Mouse (Mus musculus) kidney, postnatal 25 days (tissue): ENCODE measurements at regions not wholly inside any gene's neighbourhood (a gene's known extent, or its start where the extent isn't known, plus 50 kb on each side); places are given as distances from the start of the nearest gene placed in this dataset.

ENCODE experiments used
- DNase-seq, 2 experiments: peaks; one replicate each; pipeline ENCODE4 v3.0.0; 2021; ENCODE audit warnings: mixed read lengths in 2 of 2

DNA sequence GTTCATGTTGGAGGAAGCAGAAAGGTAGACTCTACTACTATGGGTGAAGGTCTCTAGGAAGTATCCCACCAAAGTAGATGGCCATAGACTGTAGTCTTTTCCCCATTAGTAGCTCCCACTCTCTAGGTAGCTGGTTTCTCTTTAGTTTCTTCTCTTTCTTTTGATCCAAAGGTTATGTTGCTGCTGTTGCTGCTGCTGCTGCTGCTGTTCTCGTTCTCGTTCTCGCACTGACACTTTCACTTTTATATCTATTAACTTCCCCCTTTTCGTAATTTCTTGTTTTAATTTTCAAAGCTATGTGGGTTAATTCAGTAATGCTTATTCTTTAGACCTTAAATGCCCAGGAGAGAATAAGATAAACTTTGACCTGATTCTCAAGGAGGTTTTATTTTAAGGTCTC, 58.3 kb downstream of the Tmem100 start:
- no peak for DNase-seq

DNA sequence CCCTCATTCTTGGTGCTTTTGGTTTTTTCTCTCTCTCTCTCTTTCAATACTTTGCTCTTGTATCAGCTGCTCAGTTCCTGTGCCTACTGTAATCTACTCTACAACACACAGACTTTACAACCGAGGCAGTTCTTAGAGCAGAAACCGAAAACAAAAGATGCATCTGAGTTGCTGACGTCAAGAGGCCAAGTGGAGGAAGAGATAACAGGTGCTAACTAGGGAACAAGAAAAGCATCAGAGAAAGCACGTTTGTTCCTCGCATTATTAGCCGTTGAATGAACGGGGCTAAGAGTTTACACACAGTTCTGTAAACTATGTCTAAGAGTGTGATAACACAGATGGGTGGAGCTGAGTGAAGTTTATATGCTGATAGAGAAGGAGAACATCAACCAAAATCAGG, 63.9 kb downstream of the Tmem100 start:
- DNase-seq: no peak

DNA sequence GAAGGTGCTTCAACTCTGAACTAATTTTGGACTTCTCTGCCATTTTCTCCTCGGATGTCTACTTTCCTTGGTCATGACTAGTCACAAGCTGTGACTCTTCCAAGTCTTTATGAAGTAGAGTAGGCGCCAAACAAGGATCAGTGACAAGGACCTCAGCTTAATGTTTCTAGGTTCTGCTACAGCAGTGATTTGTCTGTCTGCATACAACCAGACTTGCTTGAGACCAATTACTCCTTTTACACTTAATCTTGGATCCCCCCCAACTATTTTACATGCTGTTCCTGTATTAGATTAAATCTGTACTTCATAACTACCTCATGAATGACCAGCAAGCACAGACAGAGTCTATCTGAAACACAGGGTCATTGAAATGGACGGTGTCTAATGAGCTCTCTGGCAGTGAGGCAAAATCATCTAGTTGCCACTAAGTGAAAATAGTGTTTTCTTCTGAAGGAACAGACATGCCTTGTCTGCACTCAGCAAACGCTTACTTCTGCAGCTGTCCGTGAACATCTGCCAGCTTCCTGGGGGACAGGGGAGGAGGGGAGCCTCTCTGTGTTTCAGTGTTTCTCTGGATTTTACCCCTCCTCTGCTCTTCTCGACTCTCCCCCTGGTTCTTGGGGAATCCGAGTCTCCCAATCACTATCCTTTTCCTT, 64.7 kb downstream of the Tmem100 start:
- no peak for DNase-seq

DNA sequence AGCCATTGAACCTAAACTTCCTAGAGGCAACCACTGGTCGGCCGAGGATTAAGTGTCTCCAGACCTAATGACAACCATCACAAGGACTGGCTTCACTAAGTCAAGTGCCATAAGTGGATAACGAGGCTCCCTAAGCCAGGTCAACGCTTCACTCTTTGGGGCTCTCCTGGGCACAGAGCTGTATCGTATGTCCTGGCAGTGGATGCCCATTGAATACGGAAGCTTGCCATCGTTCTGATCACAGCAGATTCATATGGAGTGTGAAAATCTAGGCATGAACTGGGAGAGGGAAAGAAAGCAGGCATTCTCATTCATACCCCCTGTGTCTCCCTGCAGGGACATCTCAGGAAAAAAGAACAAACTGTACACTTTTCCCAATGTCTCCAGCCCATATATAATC, 68.3 kb downstream of the Tmem100 start:
- DNase-seq: no peak

DNA sequence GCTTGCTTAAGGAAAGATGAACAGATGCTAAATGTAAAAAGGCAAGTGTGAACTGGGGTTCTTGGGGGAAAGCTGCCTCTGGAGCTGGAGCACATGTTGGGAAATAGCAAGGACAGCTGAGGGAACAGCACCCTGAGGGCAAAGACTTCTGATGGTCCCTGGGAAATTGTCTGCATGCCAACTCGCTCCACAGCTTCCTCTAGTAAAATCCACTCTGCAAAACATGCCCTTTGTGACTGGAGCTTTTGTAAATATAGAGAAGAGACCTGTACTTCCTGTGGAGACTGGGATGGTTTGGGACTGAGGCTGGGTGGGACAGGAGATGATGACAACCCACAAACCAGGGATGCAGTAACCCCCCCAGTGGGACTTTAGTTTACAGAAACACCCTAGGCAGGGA, 69.0 kb downstream of the Tmem100 start:
- DNase-seq: peak; percentile 27 to 53

DNA sequence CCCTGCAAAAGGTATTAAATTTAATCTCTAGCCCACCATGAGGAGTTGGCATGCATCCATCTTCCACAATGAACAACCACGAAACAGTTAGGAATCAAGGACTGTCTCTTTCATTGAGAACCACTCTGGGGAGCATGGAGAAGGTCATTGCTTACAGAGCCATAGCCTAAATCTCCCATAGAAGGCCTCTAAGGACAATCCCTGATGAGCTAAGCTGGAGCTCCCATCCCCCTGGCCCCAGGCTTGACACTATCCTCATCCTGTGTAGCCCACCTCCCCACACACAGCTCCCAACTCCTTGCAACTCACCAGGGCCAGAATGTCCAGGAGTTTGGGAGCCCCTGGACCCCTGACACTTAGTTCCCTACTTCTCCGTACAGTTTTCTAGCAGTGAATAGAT, 70.0 kb downstream of the Tmem100 start:
- no peak for DNase-seq

DNA sequence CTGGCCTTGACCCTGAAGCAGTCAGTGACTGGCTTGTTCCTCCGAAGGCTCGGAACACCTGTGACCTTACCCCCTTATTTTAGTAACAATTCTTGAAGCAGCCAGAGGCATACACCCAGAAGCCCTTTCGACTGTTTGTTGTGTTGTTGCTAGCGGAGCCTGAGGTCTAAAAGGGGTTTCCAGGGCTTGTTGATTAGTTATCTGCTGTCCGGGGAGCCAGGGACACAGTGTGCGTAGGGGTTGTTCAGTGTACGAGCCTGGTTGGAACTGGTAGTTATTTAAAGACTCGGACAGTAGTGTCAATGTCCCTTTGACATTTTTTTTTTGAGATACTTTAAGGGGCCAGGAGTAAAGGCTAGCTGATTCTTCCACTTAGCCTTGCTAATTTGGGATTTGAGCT, 71.1 kb downstream of the Tmem100 start:
- DNase-seq: peak in 1 of 2 experiments; percentile 43

DNA sequence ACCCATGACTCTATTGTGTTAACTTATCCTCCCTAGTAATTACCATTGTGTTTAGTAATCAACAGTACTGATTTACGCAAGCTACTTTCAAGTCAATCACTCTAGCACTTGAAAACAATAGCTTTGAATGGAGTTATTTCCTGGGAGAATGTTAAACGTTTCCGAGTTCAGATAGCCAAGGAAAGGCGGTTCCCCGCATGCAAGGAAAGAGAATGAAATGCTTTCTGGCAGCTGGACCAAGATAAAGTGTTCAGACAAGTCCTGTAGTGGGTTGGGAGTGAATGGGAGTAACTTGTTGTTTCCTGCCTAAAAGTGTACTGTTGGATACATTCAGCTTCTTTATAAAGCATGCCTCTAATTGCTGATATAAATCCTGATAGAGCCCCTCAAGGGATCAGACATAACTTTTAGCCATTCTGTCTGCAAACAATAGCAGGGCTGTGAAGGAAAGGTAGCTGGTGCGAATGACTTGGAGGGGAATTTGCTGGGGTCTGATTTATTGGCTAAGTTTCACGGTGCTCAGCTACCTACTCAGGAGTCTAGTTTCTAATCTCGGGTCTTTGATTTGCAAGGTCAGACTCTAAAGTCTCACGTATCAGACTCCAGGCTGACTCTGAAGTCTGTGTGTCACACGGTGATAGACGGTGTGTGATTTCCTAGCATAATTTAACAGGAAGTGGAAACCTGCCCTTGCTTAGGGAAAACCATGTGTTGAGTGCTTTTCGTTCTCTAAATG, 76.1 kb downstream of the Tmem100 start:
- DNase-seq: no peak

DNA sequence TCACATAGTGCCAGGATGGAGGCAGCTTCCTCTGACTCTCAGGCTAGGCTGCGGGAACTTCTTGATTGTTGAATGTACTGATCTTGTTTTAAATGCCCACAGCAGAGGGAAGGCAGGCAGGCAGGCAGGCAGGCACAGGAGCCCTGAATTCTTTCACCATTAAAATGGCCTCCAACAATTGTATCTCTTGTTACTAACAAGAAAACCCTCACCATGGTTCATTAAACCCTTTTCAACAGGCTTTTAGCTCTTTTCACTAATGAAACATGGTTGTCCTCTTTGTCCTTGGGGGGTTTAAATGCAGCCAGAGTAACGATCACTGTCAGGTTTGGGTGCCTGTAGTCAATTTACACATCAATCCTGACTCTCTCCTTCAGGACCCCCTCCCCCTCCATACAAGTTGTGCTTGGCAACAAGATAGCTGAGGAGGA, 77.8 kb upstream of the Gm45716 start:
- DNase-seq: no peak

DNA sequence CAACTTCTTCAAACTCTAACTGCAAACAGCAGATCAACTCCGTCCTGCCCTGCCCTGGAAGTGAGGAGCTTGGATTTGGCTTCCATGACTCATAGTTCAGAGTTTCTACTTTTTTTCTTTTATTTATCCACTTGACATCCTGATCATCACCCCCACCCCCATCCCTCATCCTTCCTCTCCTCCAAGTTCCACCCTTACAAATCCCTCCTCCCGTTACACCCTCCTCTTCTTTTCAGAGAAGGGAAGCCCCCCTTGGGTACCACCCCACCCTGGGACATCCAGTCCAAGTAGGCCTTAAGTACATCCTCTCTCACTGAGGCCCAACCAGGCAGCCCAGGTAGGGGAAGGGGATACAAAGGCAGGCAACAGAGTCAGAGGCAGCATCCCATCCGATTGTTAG, 77.3 kb upstream of the Gm45716 start:
- DNase-seq: no peak

DNA sequence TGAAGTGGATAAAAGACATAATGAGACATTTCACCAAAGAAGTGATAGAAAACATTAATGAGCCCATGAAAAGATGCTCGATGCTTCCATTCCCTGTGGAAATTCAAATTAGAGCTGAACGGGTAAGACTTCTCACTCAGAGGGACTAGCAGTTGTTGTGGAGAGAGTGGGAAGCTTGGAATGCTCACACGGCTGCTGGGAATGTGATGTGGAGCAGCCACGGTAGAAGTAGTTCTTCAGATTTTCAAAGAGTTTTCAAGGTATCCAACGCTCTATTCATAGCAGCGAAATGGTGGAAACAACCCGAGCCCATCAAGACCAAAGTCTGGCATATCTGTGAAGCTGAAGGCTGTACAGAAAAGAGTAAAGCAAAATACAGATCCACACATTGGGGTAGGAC, 75.3 kb upstream of the Gm45716 start:
- DNase-seq: no peak

DNA sequence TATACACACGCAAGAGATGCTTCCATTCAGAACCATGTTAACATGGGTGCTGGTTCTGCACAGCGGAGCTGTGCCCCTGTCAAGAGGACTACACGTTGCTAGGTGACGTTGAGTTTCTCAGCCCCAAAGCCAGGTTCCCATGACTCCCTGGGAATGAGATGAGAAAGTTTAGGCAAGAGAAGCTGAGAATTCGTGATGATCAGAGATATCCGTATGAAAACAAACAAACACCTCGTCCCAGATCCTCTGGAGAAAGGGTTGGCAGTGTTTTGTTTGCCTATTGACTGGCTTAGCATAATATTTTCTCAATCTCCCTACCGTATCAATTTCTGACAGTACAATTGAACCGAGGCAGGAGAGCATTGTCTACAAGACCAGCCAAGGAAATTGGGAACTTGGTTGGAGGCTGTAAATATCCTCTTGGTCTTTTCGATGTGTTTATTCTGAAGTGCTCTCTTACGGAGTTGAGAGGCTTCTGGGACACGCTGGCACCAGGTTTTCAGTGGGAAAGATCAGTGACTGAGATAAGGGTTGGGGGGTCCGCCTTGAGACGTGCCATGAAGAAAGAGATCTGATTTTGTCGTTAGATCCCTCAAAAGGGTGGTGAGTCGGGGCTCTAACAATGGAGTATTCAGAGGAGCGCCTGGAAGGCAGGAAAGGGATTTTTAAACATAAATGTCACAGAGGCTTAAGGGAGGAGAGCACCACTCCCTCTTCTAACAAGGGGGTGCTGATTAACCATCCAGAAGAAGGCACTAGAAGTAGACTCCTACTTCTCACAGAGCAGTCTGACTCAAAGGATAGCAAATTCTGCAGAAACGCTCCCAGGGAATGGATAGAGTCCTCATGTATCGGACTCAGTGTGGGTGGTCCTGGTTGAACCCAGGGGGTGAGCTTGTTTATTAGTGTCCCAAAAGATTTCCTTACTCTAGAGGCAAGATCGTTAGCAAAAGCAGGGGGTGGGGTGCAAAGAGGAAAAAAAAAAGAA, 70.5 kb upstream of the Gm45716 start:
- no peak for DNase-seq

DNA sequence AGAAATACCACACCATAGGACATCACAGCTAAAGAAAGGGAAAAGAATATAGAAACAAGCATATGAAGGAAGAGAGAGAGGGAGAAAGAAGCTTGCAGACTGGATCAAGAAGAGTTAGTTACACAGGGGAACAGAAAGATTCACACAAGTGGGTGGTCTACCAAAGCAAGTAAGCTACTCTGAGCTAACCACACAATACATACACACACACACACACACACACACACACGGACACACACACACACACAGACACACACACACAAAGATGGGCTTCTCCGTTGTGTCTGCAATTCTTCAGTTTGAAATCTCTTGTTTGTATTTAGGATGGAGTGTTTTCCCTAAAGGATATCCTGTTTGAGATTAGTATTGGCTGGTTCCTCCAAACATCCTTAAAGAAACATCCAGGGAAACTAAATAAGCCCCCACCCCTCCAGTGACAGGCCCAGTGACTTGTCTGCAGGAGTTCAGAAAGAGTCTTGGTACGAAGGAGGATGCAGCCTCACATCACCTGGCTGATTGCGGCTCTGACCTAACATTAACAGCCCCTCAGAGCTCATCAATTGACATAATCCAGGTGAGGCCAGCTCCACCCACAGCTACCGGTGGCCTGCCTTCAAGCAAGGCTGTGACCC, 69.7 kb upstream of the Gm45716 start:
- DNase-seq: no peak

DNA sequence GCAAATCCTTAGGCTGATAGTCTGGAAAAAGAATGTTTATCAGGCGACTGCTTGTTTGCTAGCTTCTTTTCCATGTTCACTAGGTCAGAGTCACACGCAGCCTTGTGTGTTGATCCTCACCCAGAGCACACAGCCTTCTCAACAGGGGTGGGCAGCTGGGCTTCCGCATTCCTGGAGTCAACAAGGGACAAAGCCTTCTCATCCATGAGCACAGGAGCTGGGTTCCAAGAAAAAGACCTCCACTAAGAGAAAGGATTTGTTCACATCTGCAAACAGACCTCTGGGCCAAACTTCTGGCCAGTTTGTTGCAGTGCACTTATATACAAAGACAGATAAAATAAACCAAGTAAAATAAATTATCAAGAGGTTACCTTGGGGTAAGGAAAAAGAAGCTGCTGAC, 65.6 kb upstream of the Gm45716 start:
- DNase-seq: peak in 1 of 2 experiments; percentile 7

DNA sequence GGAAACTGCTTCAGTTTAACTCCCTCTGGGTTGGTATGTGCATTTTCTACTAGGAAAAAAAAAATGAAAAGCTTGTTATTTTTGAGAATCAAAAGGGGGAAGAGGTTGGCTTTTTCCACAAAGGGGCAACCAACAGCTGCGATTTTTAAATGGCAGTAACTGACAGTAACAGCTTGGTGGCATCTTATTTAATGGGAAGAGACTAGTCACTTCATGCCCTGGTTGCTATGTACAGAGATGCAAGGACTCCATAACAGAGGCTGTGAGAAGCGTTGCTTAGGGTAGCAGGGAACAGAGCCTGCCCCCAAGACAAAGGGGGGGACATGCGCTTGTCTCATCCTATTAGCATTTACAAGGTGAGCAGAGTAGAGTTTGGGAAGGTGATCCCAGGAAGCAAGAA, 64.8 kb upstream of the Gm45716 start:
- DNase-seq: no peak

DNA sequence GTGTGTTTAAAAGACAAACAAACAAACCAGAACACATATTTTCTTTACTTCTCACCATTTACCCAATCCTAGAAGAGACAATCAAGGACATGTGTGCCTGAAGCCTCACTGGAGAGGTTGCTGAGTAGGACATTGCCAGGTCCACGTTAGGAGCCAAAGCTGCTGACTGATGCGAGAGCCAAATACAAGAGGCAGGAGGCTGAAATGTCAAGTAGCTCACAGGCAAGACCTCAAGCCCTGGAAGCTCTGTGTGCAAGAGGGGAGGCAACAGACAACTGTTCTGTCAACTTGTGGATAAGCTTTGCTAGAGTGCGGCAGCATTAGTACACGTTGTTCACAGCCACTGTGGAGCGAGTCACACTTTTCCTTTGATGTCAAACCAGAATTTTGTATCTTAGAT, 63.6 kb upstream of the Gm45716 start:
- no peak for DNase-seq

DNA sequence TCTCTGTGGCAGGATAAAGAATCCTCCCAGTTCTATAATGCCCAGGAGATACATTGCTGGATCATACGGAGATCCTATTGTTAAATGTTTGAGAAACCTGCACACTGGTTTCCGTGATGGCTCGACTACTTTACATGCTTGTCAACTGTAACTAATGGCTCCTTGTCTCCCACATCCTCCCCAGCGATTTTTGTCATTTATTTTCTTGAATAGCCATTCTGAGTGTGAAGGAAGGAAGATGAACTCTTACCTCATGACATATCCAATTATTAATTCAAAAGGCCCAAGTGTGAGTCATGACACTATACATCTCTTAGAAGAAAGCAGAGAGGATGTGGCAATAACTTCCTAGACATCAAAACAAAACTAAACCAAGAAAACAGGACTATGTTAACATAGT, 61.2 kb upstream of the Gm45716 start:
- DNase-seq: no peak

DNA sequence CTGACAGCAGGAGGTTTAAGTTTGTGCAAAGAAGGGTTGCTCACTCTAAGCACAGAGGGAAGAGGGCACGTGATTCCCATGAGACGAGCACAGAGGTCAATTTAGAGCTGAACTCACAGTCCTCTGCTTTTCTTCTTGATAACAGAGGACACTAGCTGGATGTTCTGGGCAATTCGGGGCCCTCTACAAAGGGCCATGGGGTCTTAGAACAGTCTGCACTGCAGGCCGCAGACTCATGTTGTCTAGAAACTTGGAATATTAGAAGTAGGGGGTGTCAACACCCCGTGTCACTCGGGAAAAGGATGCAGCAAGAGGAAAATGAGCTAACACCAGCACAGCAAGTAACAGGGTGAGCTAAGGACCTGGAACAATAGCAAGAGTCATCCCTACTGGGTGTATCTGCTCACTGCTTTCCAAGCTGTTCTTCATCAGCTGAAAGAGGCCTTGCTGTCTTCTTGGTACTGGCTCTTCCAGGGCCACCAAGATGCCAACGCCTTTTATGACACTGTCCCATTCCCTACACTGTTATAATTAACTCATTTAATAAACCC, 58.5 kb upstream of the Gm45716 start:
- DNase-seq: peak; percentile 3 to 57

DNA sequence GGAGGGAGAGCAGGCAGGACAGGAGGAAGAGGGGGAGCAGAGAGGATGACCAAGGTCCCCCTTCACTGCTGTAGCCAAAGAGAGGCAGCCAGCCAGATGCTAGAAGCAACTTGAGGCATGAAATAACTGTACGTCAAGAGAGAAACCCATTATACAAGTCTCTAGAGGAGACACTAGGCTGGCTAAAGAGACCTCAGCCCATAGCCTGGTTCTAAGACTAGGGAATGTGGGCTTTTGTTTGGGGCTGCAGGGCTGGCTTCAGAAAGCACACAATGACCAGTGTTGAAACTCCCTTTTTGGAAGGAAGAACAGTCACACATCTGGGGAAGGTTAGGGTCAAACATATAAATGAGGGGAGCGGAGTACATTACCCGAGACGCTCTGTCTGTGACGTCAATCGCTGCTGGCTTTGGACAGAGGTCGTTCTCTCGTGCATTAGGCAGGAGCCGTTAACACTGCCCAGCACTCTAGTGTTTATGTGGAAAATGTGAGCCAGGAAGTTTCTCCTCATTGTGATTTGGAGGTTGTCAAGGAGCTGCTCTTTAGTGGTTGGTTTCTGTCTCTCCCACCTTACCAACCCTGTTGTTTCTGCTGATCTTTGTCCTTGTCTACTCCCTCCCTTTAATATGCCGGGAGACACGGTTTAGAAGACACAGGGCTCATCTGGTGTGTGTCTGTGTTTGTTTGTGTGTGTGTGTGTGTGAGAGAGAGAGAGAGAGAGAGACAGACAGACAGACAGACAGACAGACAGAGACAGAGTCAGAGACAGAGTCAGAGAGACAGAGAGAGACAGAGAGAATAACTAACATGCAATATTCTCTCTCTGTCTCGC, 57.5 kb upstream of the Gm45716 start:
- peak; percentile 36 to 79 for DNase-seq

DNA sequence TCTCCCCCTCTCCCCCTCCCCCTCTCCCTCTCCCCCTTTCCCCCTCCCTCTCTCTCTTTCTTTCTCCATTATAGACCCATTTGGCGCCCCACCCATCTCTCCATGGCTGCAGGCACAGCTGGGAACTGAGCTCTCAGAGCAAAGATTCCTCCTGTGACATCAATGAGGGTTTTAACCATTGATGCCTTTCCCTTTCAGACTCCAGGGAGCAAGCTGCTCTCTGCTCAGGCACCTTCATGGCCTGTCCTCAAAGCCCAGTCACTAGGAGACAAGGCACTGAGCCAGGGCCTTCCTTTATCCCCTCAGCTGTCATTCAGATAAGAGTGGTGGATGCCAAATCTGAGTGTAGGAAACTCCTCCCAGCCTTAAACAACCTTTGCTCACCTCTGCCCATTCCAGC, 56.8 kb upstream of the Gm45716 start:
- DNase-seq: peak; percentile 36 to 52

DNA sequence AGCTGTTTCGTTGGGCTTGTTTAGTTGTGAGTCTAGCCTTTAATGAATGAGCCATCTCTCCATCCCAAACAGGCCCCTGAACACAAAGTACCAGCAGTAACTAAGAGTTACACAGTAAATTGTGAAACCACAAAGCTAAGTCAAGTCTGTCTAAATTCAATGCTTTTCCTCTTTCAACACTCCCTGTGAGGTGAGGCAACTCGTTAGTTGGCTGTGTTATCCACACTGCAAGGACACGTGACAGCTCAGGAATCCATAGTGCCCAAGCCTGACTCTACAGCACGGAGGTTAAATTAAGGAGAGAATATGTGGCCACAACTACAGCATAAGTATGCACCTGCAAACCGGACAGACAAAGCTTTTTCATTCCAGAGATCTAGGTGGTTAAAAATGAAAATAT, 54.9 kb upstream of the Gm45716 start:
- no peak for DNase-seq

DNA sequence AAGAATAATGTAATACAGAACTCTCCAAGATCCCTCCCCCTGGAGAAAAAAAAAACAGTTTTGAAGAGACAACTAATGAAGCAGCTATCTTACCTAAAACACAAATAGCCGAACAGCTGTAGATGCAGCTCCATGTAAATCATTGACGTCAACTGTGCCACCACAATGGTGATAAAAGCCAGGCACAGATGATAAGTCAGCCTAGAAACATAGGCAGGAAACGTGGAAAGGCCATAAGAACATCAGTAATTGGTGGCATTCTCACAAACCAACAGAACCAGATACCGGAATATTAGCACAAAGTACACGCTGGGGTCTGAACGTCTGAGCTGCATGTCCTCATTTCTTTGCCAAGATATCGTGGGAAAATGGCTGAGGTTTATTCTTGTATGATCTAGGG, 51.2 kb upstream of the Gm45716 start:
- DNase-seq: no peak
